Mouse (Mus musculus): Measurements from ENCODE around the gene Tspan5.

The Tspan5 gene

GRCm38 (mm10) chr3:138845820-138846219, 103.8 kb downstream of the Tspan5 start:
- no peak for DNase-seq (ENCODE audit: low spot score in 2 of 2)

- no peak for DNase-seq (ENCODE audit: low spot score in 2 of 2)
Observed at GRCm38 (mm10) chr3:138847809-138848208, 105.8 kb downstream of the Tspan5 start.

- no peak for DNase-seq (ENCODE audit: low spot score in 2 of 2)
Observed at GRCm38 (mm10) chr3:138849755-138850301, 107.8 kb downstream of the Tspan5 start.

GRCm38 (mm10) chr3:138851876-138852275, 109.9 kb downstream of the Tspan5 start:
- no peak for DNase-seq (ENCODE audit: low spot score in 2 of 2)

GRCm38 (mm10) chr3:138852982-138853689, 111.1 kb downstream of the Tspan5 start:
- no peak for DNase-seq (ENCODE audit: low spot score in 2 of 2)

- DNase-seq (ENCODE audit: low spot score in 2 of 2): peak in 1 of 2 experiments; percentile 59
Observed at GRCm38 (mm10) chr3:138853996-138854836, 112.2 kb downstream of the Tspan5 start.

- DNase-seq (ENCODE audit: low spot score in 2 of 2): no peak
Observed at GRCm38 (mm10) chr3:138855387-138855786, 113.4 kb downstream of the Tspan5 start.

- DNase-seq (ENCODE audit: low spot score in 2 of 2): no peak
Observed at GRCm38 (mm10) chr3:138856946-138857345, 115.0 kb downstream of the Tspan5 start.

GRCm38 (mm10) chr3:138857805-138858546, 116.0 kb downstream of the Tspan5 start:
- no peak for DNase-seq (ENCODE audit: low spot score in 2 of 2)

GRCm38 (mm10) chr3:138858649-138859048, 116.7 kb downstream of the Tspan5 start:
- DNase-seq (ENCODE audit: low spot score in 2 of 2): no peak

- no peak for DNase-seq (ENCODE audit: low spot score in 2 of 2)
Observed at GRCm38 (mm10) chr3:138859166-138859565, 117.2 kb downstream of the Tspan5 start.

- no peak for DNase-seq (ENCODE audit: low spot score in 2 of 2)
Observed at GRCm38 (mm10) chr3:138859666-138860065, 117.7 kb downstream of the Tspan5 start.

GRCm38 (mm10) chr3:138860257-138860760, 118.3 kb downstream of the Tspan5 start:
- DNase-seq (ENCODE audit: low spot score in 2 of 2): no peak

GRCm38 (mm10) chr3:138861032-138861431, 119.0 kb downstream of the Tspan5 start:
- peak; percentile 56 to 63 for DNase-seq (ENCODE audit: low spot score in 2 of 2)

GRCm38 (mm10) chr3:138861589-138861988, 119.6 kb downstream of the Tspan5 start:
- DNase-seq (ENCODE audit: low spot score in 2 of 2): no peak

- DNase-seq (ENCODE audit: low spot score in 2 of 2): no peak
Observed at GRCm38 (mm10) chr3:138864166-138864648, 122.2 kb downstream of the Tspan5 start.

GRCm38 (mm10) chr3:138865271-138865670, 123.3 kb downstream of the Tspan5 start:
- no peak for DNase-seq (ENCODE audit: low spot score in 2 of 2)

GRCm38 (mm10) chr3:138867149-138867848, 125.3 kb downstream of the Tspan5 start:
- no peak for DNase-seq (ENCODE audit: low spot score in 2 of 2)

GRCm38 (mm10) chr3:138868409-138868808, 126.4 kb downstream of the Tspan5 start:
- no peak for DNase-seq (ENCODE audit: low spot score in 2 of 2)

GRCm38 (mm10) chr3:138875282-138875681, 133.3 kb downstream of the Tspan5 start:
- no peak for DNase-seq (ENCODE audit: low spot score in 2 of 2)

- DNase-seq (ENCODE audit: low spot score in 2 of 2): no peak
Observed at GRCm38 (mm10) chr3:138875936-138876335, 133.9 kb downstream of the Tspan5 start.

All from right cerebral cortex, adult 2 months (tissue).